Mouse (Mus musculus) brown adipose tissue, adult 24 weeks (tissue): ENCODE results near the gene Dpep1. TPM values are rescaled to one million over a fixed set of nuclear protein-coding genes. Genes with fewer than 3 reads are reported as not detected.

Experiments used
- H3K27ac ChIP-seq: fragments of 200-500 bp; replicated peaks from 2 replicates; pipeline ENCODE4 v1.5.1; 2012; ENCODE audit warnings: low read depth, mild to moderate bottlenecking, low read length
- H3K4me1 ChIP-seq: fragments of 200-500 bp; 2 replicates; pipeline ENCODE4 v1.6.1; 2012; ENCODE audit warnings: low read length, mixed read lengths; ENCODE audit not compliant: control insufficient read depth, insufficient read depth, insufficient read length
- H3K4me3 ChIP-seq: fragments of 200-500 bp; 2 replicates; pipeline ENCODE4 v1.5.1; 2012; ENCODE audit warnings: low read depth, mild to moderate bottlenecking, low read length, moderate library complexity; ENCODE audit not compliant: insufficient read depth
- polyA plus RNA-seq: library from polyadenylated mRNA; stranded (reverse); fragments of >200 nt; gene quantifications from 2 replicates; pipeline ENCODE4 v1.2.4, GENCODE M21; 2012; ENCODE audit not compliant: missing spikeins, insufficient read depth, insufficient read length

Gene Dpep1
- polyA plus RNA-seq, result 29.4 and 31.2 TPM in 2 replicates

DNA sequence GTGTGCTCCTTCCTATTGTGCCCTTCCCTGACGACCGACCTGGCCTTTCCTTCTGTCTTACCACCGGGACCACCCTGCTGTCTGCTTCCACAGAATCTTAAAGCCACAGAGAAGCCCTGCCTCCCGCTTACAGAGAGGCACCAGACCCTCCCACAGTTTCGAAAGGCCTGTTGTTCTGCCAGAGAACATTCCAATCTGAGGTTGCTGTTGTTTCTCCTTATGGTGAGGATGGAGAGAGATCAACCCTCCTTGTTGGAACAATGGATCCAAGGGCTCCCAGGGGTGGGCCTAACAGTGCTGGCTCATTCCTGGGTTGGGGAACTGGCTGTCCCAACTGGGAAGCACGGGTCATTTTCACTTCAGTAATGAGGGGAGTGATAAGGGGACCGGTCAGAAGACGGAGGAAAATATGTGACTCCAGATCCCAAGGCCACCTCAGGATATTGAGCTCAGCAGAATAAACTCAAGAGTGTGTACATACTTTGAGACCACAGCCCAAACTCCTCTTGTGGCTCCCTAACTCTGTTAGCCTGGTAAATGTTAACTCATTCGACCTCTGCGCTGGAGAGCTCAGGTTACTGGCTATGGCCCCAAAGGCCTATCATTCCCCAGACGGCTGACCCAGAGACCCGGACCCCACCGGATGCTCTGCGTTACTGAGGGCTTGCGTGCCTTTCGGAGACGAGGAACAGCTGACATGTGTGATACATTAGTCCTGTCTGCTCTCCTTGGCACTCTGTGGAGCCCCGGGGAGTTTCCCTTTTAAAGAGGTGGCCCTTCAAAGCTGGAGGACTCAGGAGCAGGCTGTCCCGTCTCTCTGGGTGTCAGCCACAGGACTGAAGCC, at the start of gene Dpep1:
TSS of gene Dpep1 (plus strand) at position 677 of the 844 bp plus-strand sequence.
- H3K4me3 ChIP-seq, result peak within 1 kb of the TSS; percentile 49
- H3K27ac ChIP-seq, result peak within 1 kb of the TSS; percentile 87
- H3K4me1 ChIP-seq, result peaks cover 9% of the 10 kb centered on the region

- Histone ChIP-seq H3K27ac (no peak overlapping the region), H3K4me1 (no peaks in the 10 kb centered on the region), H3K4me3 (no peak overlapping the region)
Observed at GRCm38 (mm10) chr8:123136287-123136686, 49.8 kb upstream of the Dpep1 start.

DNA sequence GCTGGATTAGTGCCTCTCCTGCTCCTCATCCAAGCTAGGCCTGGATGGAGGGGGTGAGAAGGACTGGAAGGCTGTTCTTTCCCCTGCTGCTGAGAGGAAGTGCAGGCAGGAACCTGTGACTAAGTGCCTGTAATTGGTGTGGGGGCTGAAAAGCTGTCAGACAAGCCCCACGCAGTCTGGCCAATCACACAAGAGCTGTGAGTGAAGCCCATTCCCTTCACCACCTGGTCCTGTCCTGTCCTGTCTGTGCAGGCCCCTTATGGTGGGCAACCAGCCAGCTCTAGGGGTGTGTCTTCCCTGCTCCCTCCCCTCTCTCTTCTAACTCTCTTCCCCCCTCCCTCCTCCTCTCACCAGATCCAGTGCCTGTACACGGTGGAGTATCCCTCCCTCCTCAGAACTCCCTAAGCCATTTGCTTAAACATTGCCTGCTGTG, 48.4 kb upstream of the Dpep1 start:
- no peak overlapping the region for H3K4me3 ChIP-seq
- no peak overlapping the region for H3K27ac ChIP-seq
- peaks cover 3% of the 10 kb centered on the region; the same call in 1 of the 2 replicates for H3K4me1 ChIP-seq

GRCm38 (mm10) chr8:123138741-123139140, 47.3 kb upstream of the Dpep1 start:
- Histone ChIP-seq H3K4me3 (no peak overlapping the region), H3K27ac (no peak overlapping the region), H3K4me1 (peaks cover 3% of the 10 kb centered on the region; the same call in 1 of the 2 replicates)

DNA sequence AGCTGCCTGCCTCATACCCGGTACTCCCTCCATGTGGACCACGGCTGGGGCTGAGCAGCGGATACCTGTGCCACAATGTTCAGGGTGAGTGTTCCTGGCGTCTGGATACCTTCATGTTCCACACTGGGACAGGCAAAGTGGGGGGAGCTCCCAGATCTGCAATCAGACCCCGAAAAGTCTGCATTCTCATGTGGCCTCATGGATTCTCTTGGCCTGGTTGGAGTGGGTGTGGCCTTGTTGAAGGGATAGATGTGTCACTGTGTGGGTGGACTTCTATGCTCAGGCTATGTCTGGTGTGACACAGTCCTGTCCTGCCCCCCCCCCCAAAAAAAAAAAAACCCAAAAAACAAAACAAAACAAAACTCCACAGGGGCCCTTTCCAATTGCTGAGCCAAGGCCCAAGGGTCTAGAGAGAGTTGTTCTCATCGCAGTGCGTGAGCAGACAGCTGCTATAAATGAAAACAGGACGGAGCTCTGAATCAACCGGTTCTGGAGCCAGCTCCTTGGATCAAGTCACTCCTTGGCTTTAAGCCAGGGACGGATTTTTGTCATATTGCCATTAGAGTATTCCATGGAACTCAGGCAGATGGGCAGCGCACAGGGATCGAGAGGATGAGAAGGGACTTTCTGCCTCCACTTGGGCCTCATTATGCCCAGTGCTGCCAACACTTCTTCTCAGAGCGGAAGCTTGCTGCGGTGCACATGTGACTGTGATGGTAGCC, 44.1 kb upstream of the Dpep1 start:
- Histone ChIP-seq H3K4me3 (no peak overlapping the region), H3K27ac (peak overlapping the region; percentile 53), H3K4me1 (peaks cover 3% of the 10 kb centered on the region; the same call in 1 of the 2 replicates)

DNA sequence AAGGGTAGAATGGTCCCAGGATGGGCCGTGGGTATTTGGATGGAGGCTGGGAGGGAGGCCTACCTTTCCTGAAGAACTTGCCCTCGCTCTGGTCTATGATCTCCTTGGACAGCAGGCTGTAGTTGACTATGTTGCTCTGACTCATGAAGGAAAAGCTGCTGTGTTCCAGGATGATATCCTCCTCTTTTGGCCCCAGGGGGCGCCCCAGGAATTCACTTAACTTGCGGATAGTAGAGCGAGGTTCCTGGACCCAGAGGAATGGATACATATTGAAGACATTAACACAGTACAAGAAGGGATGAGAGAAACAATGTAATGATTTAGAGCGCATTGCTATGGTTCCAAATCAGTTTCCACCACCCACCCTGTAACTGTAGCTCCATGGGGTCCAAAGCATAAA, 40.8 kb upstream of the Dpep1 start:
- no peak overlapping the region for H3K27ac ChIP-seq
- H3K4me3 ChIP-seq, result no peak overlapping the region

GRCm38 (mm10) chr8:123146390-123146789, 39.7 kb upstream of the Dpep1 start:
- Histone ChIP-seq H3K4me3 (no peak overlapping the region), H3K4me1 (peaks cover 5% of the 10 kb centered on the region), H3K27ac (0 out of 2 replicates have a peak overlapping the region, but pooled peaks have one; percentile 8)

More for the DNA sequence above, 40.8 kb upstream of the Dpep1 start:
- peaks cover 3% of the 10 kb centered on the region; the same call in 1 of the 2 replicates for H3K4me1 ChIP-seq

DNA sequence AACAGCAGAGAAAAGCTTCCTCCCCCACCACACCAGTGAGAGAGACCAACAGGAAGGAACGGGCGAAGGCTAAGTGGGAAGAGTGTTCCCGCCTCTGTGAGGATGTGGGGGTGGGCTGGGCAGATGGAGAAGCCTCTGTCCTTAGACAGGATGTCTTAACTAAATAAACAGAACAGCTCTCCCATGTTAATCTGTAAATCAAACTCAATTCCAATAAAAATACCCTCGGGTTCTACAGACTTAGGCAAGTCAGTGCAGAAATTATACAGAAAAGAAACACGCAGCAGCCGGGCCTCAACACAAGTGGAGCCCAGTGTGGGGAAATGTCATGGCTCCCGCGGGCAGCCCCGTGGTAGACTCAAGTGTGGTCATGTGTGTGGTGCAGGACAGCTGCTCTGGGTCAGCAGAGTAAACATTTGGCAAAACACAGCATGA, 35.3 kb upstream of the Dpep1 start:
- H3K4me3 ChIP-seq, result no peak overlapping the region
- peaks cover 2% of the 10 kb centered on the region; the same call in 1 of the 2 replicates for H3K4me1 ChIP-seq
- no peak overlapping the region for H3K27ac ChIP-seq

GRCm38 (mm10) chr8:123155177-123155576, 30.9 kb upstream of the Dpep1 start:
- Histone ChIP-seq H3K27ac (no peak overlapping the region), H3K4me1 (peaks cover 8% of the 10 kb centered on the region), H3K4me3 (no peak overlapping the region)

GRCm38 (mm10) chr8:123156070-123156773, 29.8 kb upstream of the Dpep1 start:
- Histone ChIP-seq H3K27ac (no peak overlapping the region), H3K4me3 (no peak overlapping the region), H3K4me1 (peaks cover 5% of the 10 kb centered on the region; the same call in 1 of the 2 replicates)

GRCm38 (mm10) chr8:123157888-123158465, 28.1 kb upstream of the Dpep1 start, which contains the start of gene Sult5a1:
Gene Sult5a1 (minus strand): TSS chr8:123158315.
- Histone ChIP-seq H3K27ac (no peak within 1 kb of the TSS), H3K4me1 (peaks cover 5% of the 10 kb centered on the region; the same call in 1 of the 2 replicates), H3K4me3 (no peak within 1 kb of the TSS)

- peak overlapping the region; percentile 51 for H3K4me3 ChIP-seq
- H3K27ac ChIP-seq, result peak overlapping the region; percentile 90
Observed at GRCm38 (mm10) chr8:123181391-123181790, 4.7 kb upstream of the Dpep1 start.

DNA sequence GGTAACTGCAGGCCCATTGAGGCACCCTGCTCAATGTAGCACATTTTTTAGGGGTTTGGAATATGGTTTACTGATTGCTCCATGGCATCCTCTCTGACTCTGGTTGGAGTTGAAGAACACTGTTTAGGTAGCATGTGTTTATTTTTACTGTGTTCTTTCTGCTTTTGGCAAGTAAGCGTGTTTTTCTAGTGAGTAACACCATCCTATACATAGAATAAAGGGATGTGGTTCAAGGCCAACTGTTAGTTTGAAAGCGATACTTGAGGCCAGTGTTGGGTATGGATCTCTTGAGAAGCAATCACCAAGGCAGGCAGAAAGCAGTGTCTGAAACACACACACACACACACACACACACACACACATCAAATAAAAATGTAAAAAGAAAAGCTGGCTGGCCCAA, 2.0 kb downstream of the Dpep1 start:
- Histone ChIP-seq H3K4me1 (peaks cover 9% of the 10 kb centered on the region), H3K27ac (peak overlapping the region; percentile 87), H3K4me3 (peak overlapping the region; percentile 49)

More at GRCm38 (mm10) chr8:123181391-123181790, 4.7 kb upstream of the Dpep1 start:
- H3K4me1 ChIP-seq, result peaks cover 5% of the 10 kb centered on the region

DNA sequence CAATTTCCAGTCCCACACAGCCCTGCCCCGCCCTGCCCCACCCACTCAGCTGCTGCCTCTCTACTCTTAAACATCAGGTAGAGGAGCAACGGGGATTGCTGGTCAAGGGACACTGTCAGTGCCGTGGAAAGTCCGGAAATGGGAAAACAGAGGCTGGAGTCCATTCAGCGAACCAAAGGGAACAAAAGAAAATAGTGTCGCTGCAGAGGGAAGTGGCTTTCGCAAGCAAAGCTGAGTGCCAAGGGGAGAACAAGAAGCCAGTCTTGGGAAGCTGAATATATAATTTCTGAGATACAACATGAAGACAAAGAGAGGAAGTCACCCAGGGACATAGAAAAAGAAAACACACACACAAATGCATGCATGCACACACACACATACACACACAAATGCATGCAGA, 2.8 kb downstream of the Dpep1 start:
- Histone ChIP-seq H3K4me3 (no peak overlapping the region), H3K27ac (0 out of 2 replicates have a peak overlapping the region, but pooled peaks have one; percentile 1), H3K4me1 (peaks cover 9% of the 10 kb centered on the region)
